Mouse (Mus musculus) thymus, adult 2 months (tissue): ENCODE measurements around the gene B4galt1.

Experiments
- CTCF ChIP-seq: fragments of 200-500 bp; IDR thresholded peaks from 2 replicates; pipeline ENCODE4 v1.5.1; 2012; ENCODE audit warnings: mild to moderate bottlenecking, control low read depth, low read length, moderate library complexity, borderline replicate concordance; ENCODE audit not compliant: control insufficient read depth, poor library complexity, insufficient read depth; ENCODE audit errors: extremely low read depth
- POLR2A ChIP-seq: fragments of 200-500 bp; IDR thresholded peaks from 2 replicates; pipeline ENCODE4 v1.6.1; 2012; ENCODE audit warnings: mild to moderate bottlenecking, low read length, control low read depth, moderate library complexity; ENCODE audit not compliant: control insufficient read depth, poor library complexity, insufficient read depth; ENCODE audit errors: extremely low read depth

GRCm38 (mm10) chr4:40805401-40805800 lies 48.4 kb downstream of the B4galt1 start:
- TF ChIP-seq CTCF: no peak
- TF ChIP-seq POLR2A: no peak
